9 mouse cellular contexts compared by ENCODE assay signal in the genomic region with DNA sequence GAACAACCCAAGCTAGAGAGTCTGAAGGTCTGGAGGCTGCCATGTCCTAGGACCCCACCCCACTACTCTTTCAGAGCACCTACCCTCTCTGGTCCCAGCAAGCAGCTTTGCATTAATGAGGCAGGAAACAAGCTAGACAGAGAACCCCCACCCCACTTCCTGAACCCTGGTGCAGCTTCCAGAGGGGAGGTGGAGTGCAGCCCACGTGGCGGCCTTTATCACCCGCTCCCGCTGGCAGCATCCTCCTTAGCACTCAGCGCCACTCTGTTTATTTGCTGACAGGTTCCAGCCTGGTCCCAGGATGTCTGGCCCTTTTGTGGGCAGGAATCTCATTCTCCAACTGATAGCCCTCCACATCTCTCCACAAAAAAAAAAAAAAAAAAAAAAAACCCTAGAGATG. TPM values are rescaled to one million over a fixed set of nuclear protein-coding genes. Genes with fewer than 3 reads are reported as not detected.
A peak's percentile ranks its signal among the peaks of the same experiment; 100 is the strongest.
DNase-seq lines count a peak whose midpoint lies in the region; TF ChIP-seq lines count a peak whose summit lies in the region.
"Had no signal": no experiment of that assay in that cellular context is flagged by ENCODE, and none has a peak within 500 bp of the region (broad histone marks: within the 10 kb centered on the region; RNA-seq: fewer than 3 reads in every experiment).

No protein-coding gene starts in this region.

- no peaks in the 10 kb centered on the region for H3K9me3 ChIP-seq in embryonic facial prominence, embryonic 10.5 days

- TF ChIP-seq POLR2A in kidney, adult 2 months (IDR thresholded peaks at IDR 0.05; ENCODE audit: low read depth, low read length) = no peak

- no peaks in the 10 kb centered on the region for H3K27me3 ChIP-seq in kidney, adult 2 months (replicated peaks; ENCODE audit: control insufficient read depth, insufficient read depth, low read length)
- H3K27me3 ChIP-seq in embryonic facial prominence, embryonic 10.5 days (replicated peaks; ENCODE audit: low read depth, poor library complexity, severe bottlenecking) = no peaks in the 10 kb centered on the region

- H3K27ac ChIP-seq in kidney, adult 2 months (ENCODE audit: insufficient read depth, low read depth, low read length) = no peak overlapping the region
- H3K27ac ChIP-seq in embryonic facial prominence, embryonic 10.5 days (replicated peaks) = peak overlapping the region; percentile 66

- peak; percentile 30 for DNase-seq in kidney, adult 2 months
- DNase-seq in kidney, adult 11 months = no peak
- DNase-seq in embryonic facial prominence, embryonic 10.5 days (ENCODE audit: low spot score) = peak; percentile 45
- DNase-seq in heart, postnatal 4 days = peak; percentile 75
- peak; percentile 56 to 77 for DNase-seq in thymus, adult 18-20 months
- DNase-seq in right cerebral cortex, postnatal 25 days = no peak
- no peak for DNase-seq in layer of hippocampus, adult 8-10 months (ENCODE audit: low spot score in 2 of 2)
- no peak for DNase-seq in layer of hippocampus, postnatal 10 days (ENCODE audit: low spot score in 2 of 2)

- H3K36me3 ChIP-seq in kidney, adult 2 months (ENCODE audit: control insufficient read depth, insufficient read depth, low read length) = no peaks in the 10 kb centered on the region
- no peaks in the 10 kb centered on the region for H3K36me3 ChIP-seq in embryonic facial prominence, embryonic 10.5 days (replicated peaks)

- no peak for TF ChIP-seq CTCF in kidney, adult 2 months (conservative IDR thresholded peaks at IDR 0.05; ENCODE audit: insufficient read depth, insufficient read length, low read depth, low read length)

- 57% methylated on average over 5 of the region's 5 CpGs for WGBS in kidney, adult 2 months
- 54% methylated on average over 5 of the region's 5 CpGs for WGBS in embryonic facial prominence, embryonic 10.5 days

- H3K4me3 ChIP-seq in kidney, adult 2 months (ENCODE audit: insufficient read depth, low read depth, low read length) = no peak overlapping the region
- no peak overlapping the region for H3K4me3 ChIP-seq in embryonic facial prominence, embryonic 10.5 days
- H3K4me3 ChIP-seq: myocyte had no signal

- H3K4me1 ChIP-seq in kidney, adult 2 months (ENCODE audit: control insufficient read depth, insufficient read depth, low read length) = peaks cover 12% of the 10 kb centered on the region
- H3K4me1 ChIP-seq in embryonic facial prominence, embryonic 10.5 days = peaks cover 28% of the 10 kb centered on the region

RNA-seq across cellular contexts. Expression of a gene that starts 38.3 kb away (rescaled TPM):
- polyA plus RNA-seq in kidney, adult 2 months (2012; rRNA removed) = 232 and 278 TPM in 2 replicates
- 1.5 and 2.9 TPM in 2 replicates for polyA plus RNA-seq in embryonic facial prominence, embryonic 10.5 days (2016; fragmentation: Nextera tagmentation; extraction: Ambion mirVana)
- total RNA-seq in heart, postnatal 4 days (2021) = 10 to 100 TPM; 20.4 to 24.9 TPM
- total RNA-seq in layer of hippocampus, adult 8-10 months (2022) = 10 to 100 TPM in 1 of 4 experiments, 1 to 10 TPM in 3; 6.1 to 11.5 (median 9.1) TPM
- total RNA-seq in layer of hippocampus, postnatal 10 days (2021) = 10 to 100 TPM; 10.0 to 11.2 TPM

RNA-seq across cellular contexts. Expression of a gene that starts 44.8 kb away (rescaled TPM):
- 3.1 and 10.1 TPM in 2 replicates for polyA plus RNA-seq in kidney, adult 2 months (2012; rRNA removed)
- 0.25 and 0.87 TPM in 2 replicates for polyA plus RNA-seq in embryonic facial prominence, embryonic 10.5 days (2016; fragmentation: Nextera tagmentation; extraction: Ambion mirVana)
- total RNA-seq in heart, postnatal 4 days (2021) = 1 to 10 TPM; 1.1 to 1.8 TPM
- 1 to 10 TPM in 1 of 4 experiments, under 1 TPM in 3; 0.25 to 1.5 (median 0.74) TPM for total RNA-seq in layer of hippocampus, adult 8-10 months (2022)
- total RNA-seq in layer of hippocampus, postnatal 10 days (2021) = under 1 TPM; 0.20 to 0.50 TPM

Comparison
In these comparisons a context has a peak if more than half of its experiments do, and no peak if none do; other contexts are left out.
1. DNase-seq: peak in kidney, adult 2 months (single experiment), embryonic facial prominence, embryonic 10.5 days (single experiment), heart, postnatal 4 days (single experiment) and thymus, adult 18-20 months (2 of 2); none in kidney, adult 11 months (single experiment), right cerebral cortex, postnatal 25 days (single experiment), layer of hippocampus, adult 8-10 months (0 of 2) and layer of hippocampus, postnatal 10 days (0 of 2).